Mouse (Mus musculus): Measurements from ENCODE around the gene Hal. TPM values are rescaled to one million over a fixed set of nuclear protein-coding genes. Genes with fewer than 3 reads are reported as not detected.

The Hal gene
- total and polyA plus RNA-seq, 3 experiments: 0.03 to 0.12 TPM; not detected in 1

DNA sequence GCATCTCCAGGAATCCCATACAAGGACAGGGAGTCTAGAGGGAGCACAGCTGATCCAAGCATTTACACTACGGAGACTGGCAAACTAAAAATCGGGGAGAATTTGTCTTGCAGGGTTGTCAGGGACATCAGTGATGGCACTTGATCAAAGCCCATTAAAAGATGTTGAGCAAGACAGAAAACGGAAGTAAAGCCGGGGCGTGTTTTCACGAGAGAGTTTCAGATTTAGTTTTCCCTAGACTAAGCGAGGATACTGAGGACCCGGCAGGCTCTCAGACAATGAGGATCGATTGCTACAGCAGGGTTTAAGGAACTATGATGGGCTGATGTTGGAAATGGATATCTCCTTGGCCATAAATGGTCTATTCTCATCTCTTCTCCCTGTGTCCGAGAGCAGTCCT is 78.5 kb downstream of the Hal start:
- no peaks in the 10 kb centered on the region for H3K79me2 ChIP-seq (ENCODE audit: control insufficient read depth, insufficient read depth, low read length, poor library complexity)
- H3K27ac ChIP-seq (ENCODE audit: control insufficient read depth, low read depth, low read length): no peak overlapping the region
- no peak for TF ChIP-seq MYB (IDR thresholded peaks at IDR 0.05; ENCODE audit: low read depth, low read length)
- TF ChIP-seq TCF12 (IDR thresholded peaks at IDR 0.05; ENCODE audit: low read depth, low read length): no peak
- no peak for TF ChIP-seq BHLHE40 (IDR thresholded peaks at IDR 0.05; ENCODE audit: borderline replicate concordance, low read depth, low read length)
- TF ChIP-seq MYC (IDR thresholded peaks at IDR 0.05; ENCODE audit: low read depth, low read length): no peak
- TF ChIP-seq USF2 (IDR thresholded peaks at IDR 0.05; ENCODE audit: borderline replicate concordance in 1 of 2, insufficient read depth in 1 of 2, low read depth in 1 of 2, low read length in 2 of 2): no peak
- TF ChIP-seq POLR2AphosphoS2 (IDR thresholded peaks at IDR 0.05; ENCODE audit: low read length): no peak

DNA sequence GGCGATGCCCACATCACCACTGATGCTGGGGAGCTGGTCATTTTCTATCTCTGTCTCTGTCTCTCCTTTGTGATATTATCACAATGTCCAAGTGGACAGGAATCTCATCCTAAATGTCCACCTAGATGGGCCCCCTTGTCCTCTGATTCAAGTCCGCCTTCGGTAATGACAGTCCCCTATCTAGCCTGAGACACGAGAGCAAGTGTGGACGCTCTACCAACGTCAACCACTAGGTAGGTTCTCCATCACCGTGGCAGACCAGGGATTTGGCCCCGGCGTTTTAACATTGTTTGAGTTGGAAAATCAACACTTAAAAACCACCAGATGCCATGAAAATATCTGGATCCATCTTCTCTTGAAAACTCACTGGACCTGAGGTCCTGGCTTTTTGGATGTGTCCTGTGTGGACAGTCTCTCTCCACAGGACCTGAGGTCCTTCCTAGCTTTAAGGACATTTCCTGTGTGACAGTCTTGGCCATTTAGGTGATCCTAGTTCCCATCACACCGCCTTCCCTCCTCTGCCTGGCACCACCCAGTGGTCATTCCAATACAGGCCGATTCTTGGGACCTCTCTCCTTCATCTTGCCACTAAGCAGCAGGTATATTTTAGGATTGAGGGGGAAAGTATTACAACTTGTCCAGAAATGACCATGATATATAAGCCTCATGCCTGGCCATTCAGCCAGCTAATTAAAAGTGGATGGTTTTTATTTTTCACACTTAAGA is 79.4 kb downstream of the Hal start:
- Histone ChIP-seq H3K36me3 (ENCODE audit: control insufficient read depth in 1 of 2, insufficient read depth in 2 of 2, low read length in 2 of 2) (no peaks in the 10 kb centered on the region), H3K9me3 (replicated peaks; ENCODE audit: insufficient read depth, low read length) (no peaks in the 10 kb centered on the region), H3K4me1 (ENCODE audit: control insufficient read depth in 1 of 2, insufficient read depth in 2 of 2, low read length in 2 of 2) (no peaks in the 10 kb centered on the region), H3K9ac (ENCODE audit: control insufficient read depth, low read depth, low read length, poor library complexity, severe bottlenecking) (no peak overlapping the region), H3K27me3 (ENCODE audit: control insufficient read depth in 1 of 2, insufficient read depth in 2 of 2, low read length in 2 of 2) (peaks cover 0 to 1% of the 10 kb centered on the region in 2 experiments; a peak in 3 of 4 replicates), H3K27ac (ENCODE audit: control insufficient read depth, low read depth, low read length) (no peak overlapping the region), H3K79me2 (ENCODE audit: control insufficient read depth, insufficient read depth, low read length, poor library complexity) (no peaks in the 10 kb centered on the region), H3K4me3 (ENCODE audit: control insufficient read depth in 1 of 2, insufficient read depth in 1 of 2, low read depth in 2 of 2, low read length in 2 of 2) (no peak overlapping the region)
- DNase-seq (ENCODE audit: low read depth, low spot score): no peak
- TF ChIP-seq ZC3H11A (IDR thresholded peaks at IDR 0.05; ENCODE audit: low read depth, low read length) (no peak), SMC3 (IDR thresholded peaks at IDR 0.05; ENCODE audit: low read depth, low read length) (0 out of 2 replicates have a peak, but pooled peaks have one; percentile 7)

More for the DNA sequence above, 78.5 kb downstream of the Hal start:
- Histone ChIP-seq H3K9ac (ENCODE audit: control insufficient read depth, low read depth, low read length, poor library complexity, severe bottlenecking) (no peak overlapping the region), H3K9me3 (replicated peaks; ENCODE audit: insufficient read depth, low read length) (no peaks in the 10 kb centered on the region), H3K36me3 (ENCODE audit: control insufficient read depth in 1 of 2, insufficient read depth in 2 of 2, low read length in 2 of 2) (no peaks in the 10 kb centered on the region), H3K27me3 (ENCODE audit: control insufficient read depth in 1 of 2, insufficient read depth in 2 of 2, low read length in 2 of 2) (peaks cover 0 to 1% of the 10 kb centered on the region in 2 experiments), H3K4me3 (ENCODE audit: control insufficient read depth in 1 of 2, insufficient read depth in 1 of 2, low read depth in 2 of 2, low read length in 2 of 2) (no peak overlapping the region), H3K4me1 (ENCODE audit: control insufficient read depth in 1 of 2, insufficient read depth in 2 of 2, low read length in 2 of 2) (no peaks in the 10 kb centered on the region)
- no peak for DNase-seq (ENCODE audit: low read depth, low spot score)

DNA sequence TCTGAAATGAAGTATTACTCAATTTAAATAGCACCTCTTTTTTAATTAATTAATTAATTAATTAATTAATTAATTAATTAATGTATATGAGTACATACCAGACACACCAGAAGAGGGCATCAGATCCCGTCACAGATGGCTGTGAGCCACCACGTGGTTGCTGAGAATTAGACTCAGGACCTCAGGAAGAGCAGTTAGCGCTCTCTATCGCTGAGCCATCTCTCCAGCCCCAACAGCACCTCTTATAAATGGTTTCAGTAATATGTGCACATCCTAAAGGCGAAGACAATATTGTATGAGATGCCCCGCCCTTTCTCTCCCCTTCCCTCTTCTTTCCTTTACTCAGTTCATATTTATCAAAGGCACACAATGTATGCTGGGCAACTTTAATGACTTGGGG is 80.1 kb downstream of the Hal start:
- no peak overlapping the region for H3K4me3 ChIP-seq (ENCODE audit: control insufficient read depth in 1 of 2, insufficient read depth in 1 of 2, low read depth in 2 of 2, low read length in 2 of 2)
- no peaks in the 10 kb centered on the region for H3K79me2 ChIP-seq (ENCODE audit: control insufficient read depth, insufficient read depth, low read length, poor library complexity)
- H3K36me3 ChIP-seq (ENCODE audit: control insufficient read depth in 1 of 2, insufficient read depth in 2 of 2, low read length in 2 of 2): no peaks in the 10 kb centered on the region; a peak in 1 of 4 replicates
- H3K4me1 ChIP-seq (ENCODE audit: control insufficient read depth in 1 of 2, insufficient read depth in 2 of 2, low read length in 2 of 2): peaks cover 0 to 4% of the 10 kb centered on the region in 2 experiments; a peak in 1 of 4 replicates
- H3K9ac ChIP-seq (ENCODE audit: control insufficient read depth, low read depth, low read length, poor library complexity, severe bottlenecking): no peak overlapping the region
- H3K27me3 ChIP-seq (ENCODE audit: control insufficient read depth in 1 of 2, insufficient read depth in 2 of 2, low read length in 2 of 2): peaks cover 0 to 1% of the 10 kb centered on the region in 2 experiments; a peak in 3 of 4 replicates
- DNase-seq (ENCODE audit: low read depth, low spot score): no peak
- H3K27ac ChIP-seq (ENCODE audit: control insufficient read depth, low read depth, low read length): no peak overlapping the region
- no peaks in the 10 kb centered on the region for H3K9me3 ChIP-seq (replicated peaks; ENCODE audit: insufficient read depth, low read length)
- TF ChIP-seq USF2 (IDR thresholded peaks at IDR 0.05; ENCODE audit: borderline replicate concordance in 1 of 2, insufficient read depth in 1 of 2, low read depth in 1 of 2, low read length in 2 of 2) (no peak), MYC (IDR thresholded peaks at IDR 0.05; ENCODE audit: low read depth, low read length) (no peak), UBTF (IDR thresholded peaks at IDR 0.05; ENCODE audit: borderline replicate concordance, insufficient read depth, low read depth, low read length) (no peak), ETS1 (IDR thresholded peaks at IDR 0.05; ENCODE audit: low read depth, low read length) (no peak), MXI1 (IDR thresholded peaks at IDR 0.05; ENCODE audit: low read depth, low read length) (no peak), HCFC1 (IDR thresholded peaks at IDR 0.05; ENCODE audit: low read depth, low read length) (no peak), TBP (IDR thresholded peaks at IDR 0.05; ENCODE audit: low read depth, low read length) (no peak), USF1 (IDR thresholded peaks at IDR 0.05; ENCODE audit: low read depth, low read length) (no peak), E2F4 (IDR thresholded peaks at IDR 0.05; ENCODE audit: borderline replicate concordance, low read depth, low read length) (no peak), NELFE (IDR thresholded peaks at IDR 0.05; ENCODE audit: low read depth, low read length) (no peak), MEF2A (IDR thresholded peaks at IDR 0.05; ENCODE audit: extremely low read depth, insufficient replicate concordance, low read depth, low read length, poor library complexity, severe bottlenecking) (no peak), POLR2AphosphoS2 (IDR thresholded peaks at IDR 0.05; ENCODE audit: low read length) (no peak), MAFK (IDR thresholded peaks at IDR 0.05; ENCODE audit: borderline replicate concordance, low read depth, low read length) (no peak), KAT2A (conservative IDR thresholded peaks at IDR 0.05; ENCODE audit: low read depth, low read length) (no peak), POLR2AphosphoS5 (IDR thresholded peaks at IDR 0.05; ENCODE audit: borderline replicate concordance, low read depth, low read length) (no peak), MAX (IDR thresholded peaks at IDR 0.05; ENCODE audit: low read length) (no peak), RCOR1 (IDR thresholded peaks at IDR 0.05; ENCODE audit: low read depth, low read length) (no peak), POLR2A (IDR thresholded peaks at IDR 0.05; ENCODE audit: control insufficient read depth in 1 of 2, insufficient read depth in 1 of 2, low read depth in 1 of 2, low read length in 2 of 2, poor library complexity in 1 of 2) (no peak), CHD1 (IDR thresholded peaks at IDR 0.05; ENCODE audit: low read depth, low read length) (no peak)

Measured in MEL (cell line).